Mouse (Mus musculus) liver, adult 2 months (tissue): ENCODE measurements at regions not wholly inside any gene's neighbourhood (a gene's known extent, or its start where the extent isn't known, plus 50 kb on each side); places are given as distances from the start of the nearest gene placed in this dataset.

Experiments used
- CTCF ChIP-seq: fragments of 200-500 bp; IDR thresholded peaks from 2 replicates; pipeline ENCODE4 v1.5.1; 2011; ENCODE audit warnings: low read depth, low read length, control low read depth
- POLR2A ChIP-seq: fragments of 200-500 bp; IDR thresholded peaks from 2 replicates; pipeline ENCODE4 v1.6.1; 2011; ENCODE audit warnings: low read length, control low read depth; ENCODE audit not compliant: insufficient read depth; ENCODE audit errors: extremely low read depth

DNA sequence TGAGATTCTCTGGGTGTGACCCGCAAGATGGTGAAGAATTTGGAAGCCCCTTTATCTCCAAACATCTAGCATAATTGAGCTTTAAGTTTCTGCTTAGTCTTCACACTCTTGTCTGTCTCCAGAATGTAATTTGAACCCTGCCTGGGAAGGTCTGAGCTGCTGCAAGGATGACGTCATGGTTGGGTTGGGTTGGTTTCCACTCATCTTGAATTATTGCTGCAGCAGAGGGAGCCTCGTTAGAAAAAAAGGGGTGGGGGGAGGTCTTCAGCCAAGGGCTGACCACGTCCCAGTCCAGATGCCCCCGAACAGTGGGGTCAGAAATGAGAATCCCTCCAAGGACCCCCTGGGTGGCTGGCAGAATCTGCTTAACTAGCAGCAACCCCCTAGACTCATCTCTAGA lies 158.1 kb upstream of the Sox11 start:
- no peak for TF ChIP-seq POLR2A
- no peak for TF ChIP-seq CTCF
